In the genomic region with DNA sequence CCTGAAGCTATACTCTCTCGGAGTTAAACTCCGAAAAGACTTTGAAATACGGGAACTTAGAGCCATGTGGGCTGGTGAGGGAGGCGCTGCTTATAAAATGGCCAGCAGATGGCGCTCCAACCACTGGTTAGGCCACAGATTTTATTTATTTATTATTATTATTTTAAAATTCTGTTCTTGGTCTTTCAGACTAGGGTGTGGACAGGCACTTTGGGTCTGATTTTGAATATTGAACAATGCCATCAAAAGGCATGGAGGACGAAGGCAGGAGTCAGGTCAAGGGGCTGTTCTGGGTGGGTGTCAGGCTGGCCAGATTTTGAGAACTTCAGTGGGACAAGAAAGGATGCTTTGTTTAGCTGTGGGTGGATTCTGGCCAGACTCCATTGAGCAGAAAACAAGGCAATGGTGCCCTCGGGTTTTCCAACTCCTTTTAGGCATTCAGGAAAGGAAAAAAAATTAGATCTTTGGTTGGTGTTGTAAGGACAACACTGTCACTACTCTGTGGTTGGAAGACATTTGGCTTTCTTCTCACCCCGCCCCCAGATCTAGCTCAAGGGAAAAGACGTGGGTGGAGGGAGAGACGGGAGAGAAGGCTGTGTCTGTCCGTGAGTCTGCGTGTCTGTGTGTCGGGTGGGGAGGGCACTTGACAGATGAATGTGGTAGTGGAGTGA, we compare ENCODE assay signal across 8 mouse cellular contexts.
DNase-seq lines count a peak whose midpoint lies in the region; ATAC-seq and TF ChIP-seq lines count a peak whose summit lies in the region.

No protein-coding gene starts in this region.

- no peak overlapping the region for H3K9ac ChIP-seq in ES-E14 (ENCODE audit: insufficient read depth, low read depth, low read length, poor library complexity, severe bottlenecking)
- no peak overlapping the region for H3K9ac ChIP-seq in lung, postnatal 0 days (replicated peaks; ENCODE audit: low read depth)

- intact Hi-C loops in heart, postnatal 14 days (cut with DNase I), result loop anchor here (1.0 to 5.0 kb wide), 4 partner anchors 67 to 811 kb away; a partner anchor contains a TSS

- H3K9me3 ChIP-seq in ES-E14 (ENCODE audit: control insufficient read depth, insufficient read depth, low read depth, low read length), result no peaks in the 10 kb centered on the region
- no peaks in the 10 kb centered on the region for H3K9me3 ChIP-seq in lung, postnatal 0 days (ENCODE audit: low read length)

- no peaks in the 10 kb centered on the region; the same call in 1 of the 2 replicates for H3K27me3 ChIP-seq in lung, postnatal 0 days (replicated peaks; ENCODE audit: insufficient read depth, low read length)

- peak; percentile 56; the same call in 1 of the 2 replicates for TF ChIP-seq EP300 in lung, postnatal 0 days (IDR thresholded peaks at IDR 0.05)

- H3K4me3 ChIP-seq in ES-E14 (ENCODE audit: insufficient read depth in 1 of 2, low read depth in 1 of 2, low read length in 2 of 2, poor library complexity in 1 of 2, severe bottlenecking in 1 of 2), result no peak overlapping the region
- H3K4me3 ChIP-seq in lung, postnatal 0 days (ENCODE audit: low read depth, low read length), result no peak overlapping the region

- H3K4me1 ChIP-seq in ES-E14 (ENCODE audit: control insufficient read depth in 2 of 2, insufficient read depth in 2 of 2, low read length in 2 of 2, poor library complexity in 1 of 2), result no peaks in the 10 kb centered on the region
- H3K4me1 ChIP-seq in lung, postnatal 0 days (ENCODE audit: insufficient read depth, low read depth, low read length), result no peaks in the 10 kb centered on the region

- H3K36me3 ChIP-seq in ES-E14 (ENCODE audit: control insufficient read depth, insufficient read depth, low read length, poor library complexity, severe bottlenecking), result no peaks in the 10 kb centered on the region
- no peaks in the 10 kb centered on the region for H3K36me3 ChIP-seq in lung, postnatal 0 days (ENCODE audit: insufficient read depth, low read length)

- in situ Hi-C loops in ES-E14 (cut with MboI; ENCODE audit: low sequenced_read_pairs in 2 of 2, unreplicated experiment in 2 of 2), result loop anchor here in 1 of 2 experiments (10.0 kb wide), 1 partner anchor 825 kb away; no protein-coding TSS in a partner anchor

- TF ChIP-seq CTCF in lung, postnatal 0 days (IDR thresholded peaks at IDR 0.05), result peak; percentile 78

- H3K4me2 ChIP-seq in lung, postnatal 0 days (replicated peaks; ENCODE audit: low read depth, low read length), result peak overlapping the region; percentile 22; the same call in 1 of the 2 replicates

- ATAC-seq in lung, postnatal 0 days, result peak; percentile 69
- no peak for ATAC-seq in activated CD4-positive, CD25-positive, alpha-beta regulatory T cell, adult 4 months

- WGBS in large intestine, adult 2 months, result 20% methylated on average over 13 of the region's 13 CpGs
- 7% methylated on average over 13 of the region's 13 CpGs for WGBS in lung, postnatal 0 days

- DNase-seq in ES-E14 (ENCODE audit: low read depth, low spot score), result peak; percentile 40
- peak; percentile 80 for DNase-seq in brain, adult 2 months (ENCODE audit: low read depth, low spot score)
- DNase-seq in fat pad, adult 2 months (ENCODE audit: extremely low read depth, low read depth, low spot score), result peak; percentile 69
- DNase-seq in heart, postnatal 14 days, result peak; percentile 82 to 86
- peak; percentile 38 for DNase-seq in large intestine, adult 2 months (ENCODE audit: low read depth, low spot score)
- DNase-seq in lung, postnatal 0 days (ENCODE audit: low spot score), result peak; percentile 90
- peak; percentile 80 to 81 for DNase-seq in right cerebral cortex, adult 2 months (ENCODE audit: low spot score in 2 of 2)

- H3K27ac ChIP-seq in ES-E14 (ENCODE audit: insufficient read depth, low read depth, low read length, poor library complexity, severe bottlenecking), result no peak overlapping the region
- peak overlapping the region; percentile 23 for H3K27ac ChIP-seq in lung, postnatal 0 days (ENCODE audit: low read length)

TF ChIP-seq in ES-E14, 5 proteins besides CTCF, POLR2A, EP300 and RAD21:
- TF ChIP-seq MAFK (IDR thresholded peaks at IDR 0.05; ENCODE audit: insufficient read depth, low read depth, low read length) (no peak), ZC3H11A (IDR thresholded peaks at IDR 0.05; ENCODE audit: borderline replicate concordance, low read depth, low read length) (peak; percentile 87), ZNF384 (IDR thresholded peaks at IDR 0.05; ENCODE audit: low read depth, low read length) (no peak), CHD2 (IDR thresholded peaks at IDR 0.05; ENCODE audit: low read depth, low read length) (no peak), HCFC1 (IDR thresholded peaks at IDR 0.05; ENCODE audit: borderline replicate concordance, insufficient read depth, low read length) (no peak)
TF ChIP-seq in ES-E14: peak in this region for 1.

Comparison
In these comparisons a context has a peak if more than half of its experiments do, and no peak if none do; other contexts are left out.
1. DNase-seq: peak in every context shown above with its lines; median percentile 90 in lung, postnatal 0 days; 84 in heart, postnatal 14 days; 80 in right cerebral cortex, adult 2 months; 80 in brain, adult 2 months; 69 in fat pad, adult 2 months; 40 in ES-E14; 38 in large intestine, adult 2 months.